Mouse (Mus musculus) forebrain, embryonic 14.5 days (tissue): Measurements from ENCODE around the gene Plekha4. TPM values are rescaled to one million over a fixed set of nuclear protein-coding genes. Genes with fewer than 3 reads are reported as not detected.

Experiments
- ATAC-seq: fragments of 200-750 bp; cut with Nextera tagmentation; 2 replicates; pipeline ENCODE4 v1.8.0; 2017; ENCODE audit warnings: mild to moderate bottlenecking, moderate library complexity
- DNase-seq: peaks from one replicate; pipeline ENCODE4 v3.0.0-alpha.2; 2015; ENCODE audit warnings: low spot score
- H3K27ac ChIP-seq: fragments of 300-500 bp; sonication (generic); 2 replicates; pipeline ENCODE4 v1.5.1; 2014; ENCODE audit warnings: low read depth, mild to moderate bottlenecking, control low read depth, low read length, moderate library complexity
- H3K27me3 ChIP-seq: fragments of 300-500 bp; sonication (generic); replicated peaks from 2 replicates; pipeline ENCODE4 v1.6.1; 2014; ENCODE audit warnings: low read length, control low read depth, mixed read lengths; ENCODE audit not compliant: control insufficient read depth, insufficient read depth
- H3K36me3 ChIP-seq: fragments of 300-500 bp; sonication (generic); 2 replicates; pipeline ENCODE4 v1.6.1; 2014; ENCODE audit warnings: low read length, control low read depth; ENCODE audit not compliant: control insufficient read depth, insufficient read depth
- H3K4me1 ChIP-seq: fragments of 300-500 bp; sonication (generic); 2 replicates; pipeline ENCODE4 v1.6.1; 2014; ENCODE audit warnings: antibody characterized with exemption, low read length, control low read depth; ENCODE audit not compliant: control insufficient read depth, insufficient read depth
- H3K4me2 ChIP-seq: fragments of 300-500 bp; sonication (generic); 2 replicates; pipeline ENCODE4 v1.6.1; 2014; ENCODE audit warnings: mild to moderate bottlenecking, control low read depth, low read length
- H3K4me3 ChIP-seq: fragments of 300-500 bp; sonication (generic); 2 replicates; pipeline ENCODE4 v1.5.1; 2014; ENCODE audit warnings: low read depth, low read length, control low read depth
- H3K9ac ChIP-seq: fragments of 300-500 bp; sonication (generic); 2 replicates; pipeline ENCODE4 v1.6.1; 2014; ENCODE audit warnings: mild to moderate bottlenecking, low read length, control low read depth, moderate library complexity
- H3K9me3 ChIP-seq: fragments of 300-500 bp; sonication (generic); replicated peaks from 2 replicates; pipeline ENCODE4 v1.6.1; 2016; ENCODE audit warnings: low read length, control low read depth, mixed read lengths; ENCODE audit not compliant: control insufficient read depth
- WGBS: fragments of 180-500 bp; shearing (Covaris S2); extraction: QIAGEN DNeasy Blood & Tissue Kit; methylation state at CpG from one replicate; pipeline ENCODE4 v1.1.7; 2014; 5-methylcytosine and 5-hydroxymethylcytosine counted together
- polyA plus RNA-seq: library from polyadenylated mRNA; unstranded; fragments of >200 nt; fragmentation: Nextera tagmentation; extraction: Ambion mirVana; gene quantifications from 2 replicates; pipeline ENCODE4 v1.2.1, GENCODE M21; 2014

Gene Plekha4
- polyA plus RNA-seq, 1 experiment from 2014 or later = 0.76 TPM

GRCm38 (mm10) chr7:45544525-45544924, 18.4 kb downstream of the Plekha4 start:
- Histone ChIP-seq H3K36me3 (no peaks in the 10 kb centered on the region), H3K27ac (no peak overlapping the region), H3K9ac (no peak overlapping the region), H3K9me3 (no peaks in the 10 kb centered on the region), H3K4me2 (no peak overlapping the region), H3K4me1 (no peaks in the 10 kb centered on the region), H3K27me3 (no peaks in the 10 kb centered on the region), H3K4me3 (no peak overlapping the region)
- DNase-seq (no peak), ATAC-seq (no peak)
- 93% methylated on average over 1 of the region's 1 CpGs for WGBS

GRCm38 (mm10) chr7:45549641-45550436, 23.7 kb downstream of the Plekha4 start:
- Histone ChIP-seq H3K27ac (no peak overlapping the region), H3K4me1 (no peaks in the 10 kb centered on the region), H3K36me3 (no peaks in the 10 kb centered on the region), H3K9ac (no peak overlapping the region), H3K4me3 (no peak overlapping the region), H3K9me3 (no peaks in the 10 kb centered on the region), H3K4me2 (no peak overlapping the region), H3K27me3 (no peaks in the 10 kb centered on the region)
- no peak for DNase-seq
- WGBS = 87% methylated on average over 16 of the region's 16 CpGs
- no peak for ATAC-seq

GRCm38 (mm10) chr7:45550821-45551511, 24.8 kb downstream of the Plekha4 start:
- no peak for DNase-seq
- Histone ChIP-seq H3K4me2 (no peak overlapping the region), H3K4me3 (no peak overlapping the region), H3K36me3 (no peaks in the 10 kb centered on the region), H3K9ac (no peak overlapping the region), H3K4me1 (no peaks in the 10 kb centered on the region), H3K27me3 (no peaks in the 10 kb centered on the region), H3K9me3 (no peaks in the 10 kb centered on the region), H3K27ac (no peak overlapping the region)
- no peak for ATAC-seq
- WGBS = 83% methylated on average over 11 of the region's 11 CpGs

GRCm38 (mm10) chr7:45551512-45551883, 25.4 kb downstream of the Plekha4 start:
- DNase-seq (no peak), ATAC-seq (no peak)
- 83% methylated on average over 8 of the region's 8 CpGs for WGBS
- Histone ChIP-seq H3K4me2 (no peak overlapping the region), H3K9me3 (no peaks in the 10 kb centered on the region), H3K4me3 (no peak overlapping the region), H3K9ac (no peak overlapping the region), H3K4me1 (no peaks in the 10 kb centered on the region), H3K36me3 (no peaks in the 10 kb centered on the region), H3K27me3 (no peaks in the 10 kb centered on the region), H3K27ac (no peak overlapping the region)

GRCm38 (mm10) chr7:45553519-45553918, 27.4 kb downstream of the Plekha4 start:
- DNase-seq (no peak), ATAC-seq (no peak)
- no peak overlapping the region for H3K4me2 ChIP-seq
- no peak overlapping the region for H3K9ac ChIP-seq
- no peaks in the 10 kb centered on the region for H3K9me3 ChIP-seq
- H3K27me3 ChIP-seq = no peaks in the 10 kb centered on the region
- no peaks in the 10 kb centered on the region for H3K4me1 ChIP-seq
- H3K27ac ChIP-seq = no peak overlapping the region
- 76% methylated on average over 8 of the region's 8 CpGs for WGBS
- no peak overlapping the region for H3K4me3 ChIP-seq
- no peaks in the 10 kb centered on the region for H3K36me3 ChIP-seq

- ATAC-seq (no peak), DNase-seq (no peak)
- Histone ChIP-seq H3K4me1 (no peaks in the 10 kb centered on the region), H3K4me2 (no peak overlapping the region), H3K9ac (no peak overlapping the region), H3K27ac (no peak overlapping the region), H3K27me3 (no peaks in the 10 kb centered on the region), H3K9me3 (no peaks in the 10 kb centered on the region), H3K36me3 (no peaks in the 10 kb centered on the region), H3K4me3 (no peak overlapping the region)
- 90% methylated on average over 2 of the region's 2 CpGs for WGBS
These were observed 27.9 kb downstream of the Plekha4 start for GRCm38 (mm10) chr7:45553990-45554389.

- Histone ChIP-seq H3K27ac (no peak within 1 kb of the TSS), H3K4me2 (no peak within 1 kb of the TSS), H3K4me3 (no peak within 1 kb of the TSS), H3K27me3 (no peaks in the 10 kb centered on the region), H3K9me3 (no peaks in the 10 kb centered on the region), H3K9ac (no peak within 1 kb of the TSS), H3K4me1 (no peaks in the 10 kb centered on the region), H3K36me3 (no peaks in the 10 kb centered on the region)
- WGBS = 47% methylated on average over 8 of the region's 8 CpGs
- ATAC-seq (no peak), DNase-seq (no peak)
These were observed 28.6 kb downstream of the Plekha4 start, which contains the start of gene Hsd17b14 for GRCm38 (mm10) chr7:45554744-45555143. TSS of gene Hsd17b14 (plus strand) at chr7:45554893.

- Histone ChIP-seq H3K9ac (no peak overlapping the region), H3K36me3 (no peaks in the 10 kb centered on the region), H3K27ac (no peak overlapping the region), H3K4me3 (no peak overlapping the region), H3K27me3 (no peaks in the 10 kb centered on the region), H3K4me2 (no peak overlapping the region), H3K4me1 (no peaks in the 10 kb centered on the region), H3K9me3 (no peaks in the 10 kb centered on the region)
- DNase-seq (peak; percentile 77), ATAC-seq (no peak)
- WGBS = 24% methylated on average over 8 of the region's 8 CpGs
These were observed 29.7 kb downstream of the Plekha4 start for GRCm38 (mm10) chr7:45555787-45556186.

GRCm38 (mm10) chr7:45558907-45559306, 32.8 kb downstream of the Plekha4 start:
- H3K4me3 ChIP-seq = no peak overlapping the region
- ATAC-seq (no peak), DNase-seq (no peak)
- no peak overlapping the region for H3K4me2 ChIP-seq
- 70% methylated on average over 6 of the region's 6 CpGs for WGBS
- no peak overlapping the region for H3K9ac ChIP-seq
- H3K36me3 ChIP-seq = no peaks in the 10 kb centered on the region
- H3K27me3 ChIP-seq = no peaks in the 10 kb centered on the region
- no peak overlapping the region for H3K27ac ChIP-seq
- no peaks in the 10 kb centered on the region for H3K9me3 ChIP-seq
- no peaks in the 10 kb centered on the region for H3K4me1 ChIP-seq
